Comparison of ENCODE assay signal across 9 mouse cellular contexts in genomic region chr2:13537733-13538132, GRCm38 (mm10). TPM values are rescaled to one million over a fixed set of nuclear protein-coding genes. Genes with fewer than 3 reads are reported as not detected.
A peak's percentile ranks its signal among the peaks of the same experiment; 100 is the strongest.
DNase-seq lines count a peak whose midpoint lies in the region; ATAC-seq and TF ChIP-seq lines count a peak whose summit lies in the region.
"Had no signal": no experiment of that assay in that cellular context is flagged by ENCODE, and none has a peak within 500 bp of the region (broad histone marks: within the 10 kb centered on the region; RNA-seq: fewer than 3 reads in every experiment).

No protein-coding gene starts in this region.

- H3K36me3 ChIP-seq in lung, postnatal 0 days (ENCODE audit: insufficient read depth, low read length), result no peaks in the 10 kb centered on the region
- H3K36me3 ChIP-seq in liver, embryonic 16.5 days (ENCODE audit: control insufficient read depth, insufficient read depth), result no peaks in the 10 kb centered on the region

- no peaks in the 10 kb centered on the region for H3K9me3 ChIP-seq in lung, postnatal 0 days (ENCODE audit: low read length)
- H3K9me3 ChIP-seq in liver, embryonic 16.5 days (replicated peaks; ENCODE audit: control insufficient read depth, low read length), result no peaks in the 10 kb centered on the region

- peak; percentile 49 for DNase-seq in lung, postnatal 0 days (ENCODE audit: low spot score)
- DNase-seq in lung, adult 18-20 months, result no peak
- peak; percentile 67 for DNase-seq in ZHBTc4 (ENCODE audit: low read depth, low spot score)
- peak; percentile 58 to 59 for DNase-seq in thymus, postnatal 36 days
- no peak for DNase-seq in right cerebral cortex, postnatal 25 days
- no peak for DNase-seq in ovary, postnatal 36 days (ENCODE audit: low spot score)
- DNase-seq: cerebellum, adult 2 months; gastrocnemius, postnatal 25 days had no signal

- 21% methylated on average over 2 of the region's 2 CpGs for WGBS in lung, postnatal 0 days
- 24% methylated on average over 2 of the region's 2 CpGs for WGBS in liver, embryonic 16.5 days (ENCODE audit: insufficient replicate concordance)

- no peak for TF ChIP-seq EP300 in lung, postnatal 0 days (IDR thresholded peaks at IDR 0.05)

- no peak overlapping the region for H3K27ac ChIP-seq in lung, postnatal 0 days (ENCODE audit: low read length)
- H3K27ac ChIP-seq in liver, embryonic 16.5 days (ENCODE audit: low read length), result peak overlapping the region; percentile 21

- ATAC-seq in lung, postnatal 0 days, result peak; percentile 60
- peak; percentile 65 for ATAC-seq in liver, embryonic 16.5 days (ENCODE audit: low read depth)

- peaks cover 3% of the 10 kb centered on the region; the same call in 1 of the 2 replicates for H3K4me1 ChIP-seq in lung, postnatal 0 days (ENCODE audit: insufficient read depth, low read depth, low read length)
- H3K4me1 ChIP-seq in liver, embryonic 16.5 days (ENCODE audit: control insufficient read depth, low read depth, low read length), result peaks cover 16% of the 10 kb centered on the region

- H3K4me3 ChIP-seq in lung, postnatal 0 days (ENCODE audit: low read depth, low read length), result no peak overlapping the region
- no peak overlapping the region for H3K4me3 ChIP-seq in liver, embryonic 16.5 days (ENCODE audit: low read depth, low read length)

- H3K9ac ChIP-seq in lung, postnatal 0 days (replicated peaks; ENCODE audit: low read depth), result no peak overlapping the region
- peak overlapping the region; percentile 16; the same call in 1 of the 2 replicates for H3K9ac ChIP-seq in liver, embryonic 16.5 days (ENCODE audit: low read depth, low read length)

- no peak overlapping the region for H3K4me2 ChIP-seq in lung, postnatal 0 days (replicated peaks; ENCODE audit: low read depth, low read length)
- H3K4me2 ChIP-seq in liver, embryonic 16.5 days (ENCODE audit: low read depth, low read length), result no peak overlapping the region

- H3K27me3 ChIP-seq in lung, postnatal 0 days (replicated peaks; ENCODE audit: insufficient read depth, low read length), result no peaks in the 10 kb centered on the region
- H3K27me3 ChIP-seq in liver, embryonic 16.5 days (ENCODE audit: control insufficient read depth, insufficient read depth, low read depth, low read length), result no peaks in the 10 kb centered on the region

- peak; percentile 66 for TF ChIP-seq CTCF in lung, postnatal 0 days (IDR thresholded peaks at IDR 0.05)

RNA-seq across cellular contexts. Expression of gene Trdmt1, which starts 6.7 kb away (rescaled TPM):
- polyA plus RNA-seq in lung, postnatal 0 days (2015; fragmentation: Nextera tagmentation; extraction: Ambion mirVana), result 9.8 and 10.1 TPM in 2 replicates
- 3.2 and 3.6 TPM in 2 replicates for polyA plus RNA-seq in liver, embryonic 16.5 days (2015; fragmentation: Nextera tagmentation; extraction: Ambion mirVana)

RNA-seq across cellular contexts. Expression of gene Vim, which starts 36.0 kb away (rescaled TPM):
- 1,068 and 1,145 TPM in 2 replicates for polyA plus RNA-seq in lung, postnatal 0 days (2015; fragmentation: Nextera tagmentation; extraction: Ambion mirVana)
- polyA plus RNA-seq in liver, embryonic 16.5 days (2015; fragmentation: Nextera tagmentation; extraction: Ambion mirVana), result 81.1 and 83.2 TPM in 2 replicates

RNA-seq across cellular contexts. Expression of gene Cubn, which starts 46.1 kb away (rescaled TPM):
- 0.24 and 0.32 TPM in 2 replicates for polyA plus RNA-seq in lung, postnatal 0 days (2015; fragmentation: Nextera tagmentation; extraction: Ambion mirVana)
- 0.05 and 0.11 TPM in 2 replicates for polyA plus RNA-seq in liver, embryonic 16.5 days (2015; fragmentation: Nextera tagmentation; extraction: Ambion mirVana)

Comparison
In these comparisons a context has a peak if more than half of its experiments do, and no peak if none do; other contexts are left out.
1. DNase-seq: peak in lung, postnatal 0 days (single experiment), ZHBTc4 (single experiment) and thymus, postnatal 36 days (2 of 2); none in lung, adult 18-20 months (0 of 2), right cerebral cortex, postnatal 25 days (single experiment) and ovary, postnatal 36 days (single experiment).
2. RNA of gene Vim, which starts 36.0 kb away (polyA plus RNA-seq): 1,068 to 1,145 TPM in lung, postnatal 0 days; 81.1 to 83.2 TPM in liver, embryonic 16.5 days; every median in the first group is over 10 times any median in the second.